Mouse (Mus musculus): ENCODE results near the gene Actl11. TPM values are rescaled to one million over a fixed set of nuclear protein-coding genes. Genes with fewer than 3 reads are reported as not detected.
A peak's percentile ranks its signal among the peaks of the same experiment; 100 is the strongest.

Gene Actl11
- polyA plus RNA-seq (2015; fragmentation: Nextera tagmentation; extraction: Ambion mirVana) = not detected in 2 replicates

DNA sequence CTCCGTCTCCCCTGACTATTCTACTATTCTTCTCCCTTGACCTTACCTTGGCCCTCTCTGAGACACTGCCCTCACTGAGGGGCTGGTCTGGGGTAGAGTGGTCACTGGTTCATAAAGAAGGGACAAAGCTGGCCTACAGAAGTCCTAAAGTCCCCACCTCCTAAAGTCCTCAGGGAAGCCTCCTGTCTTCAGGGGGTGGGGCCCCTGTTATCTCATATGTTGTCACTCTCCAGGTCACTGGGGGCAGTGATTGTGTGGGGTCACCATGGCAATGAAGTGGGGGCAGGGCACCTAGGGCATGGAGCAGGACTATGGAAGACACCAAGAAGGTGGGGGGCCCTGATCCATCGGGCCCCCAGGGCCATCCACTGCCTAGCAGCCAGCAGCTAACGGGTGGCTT is at the start of gene Actl11:
TSS of gene Actl11 (plus strand) at position 301 of the 400 bp plus-strand sequence.
- Histone ChIP-seq H3K27me3 (ENCODE audit: control insufficient read depth, insufficient read depth, low read depth, low read length) (no peaks in the 10 kb centered on the region), H3K27ac (ENCODE audit: low read length) (no peak within 1 kb of the TSS), H3K4me1 (ENCODE audit: control insufficient read depth, low read depth, low read length) (peaks cover 2% of the 10 kb centered on the region; the same call in 1 of the 2 replicates), H3K4me2 (ENCODE audit: low read depth, low read length) (no peak within 1 kb of the TSS), H3K36me3 (ENCODE audit: control insufficient read depth, insufficient read depth) (no peaks in the 10 kb centered on the region), H3K9me3 (replicated peaks; ENCODE audit: control insufficient read depth, low read length) (no peaks in the 10 kb centered on the region), H3K9ac (ENCODE audit: low read depth, low read length) (no peak within 1 kb of the TSS), H3K4me3 (ENCODE audit: low read depth, low read length) (no peak within 1 kb of the TSS)
- no peak for ATAC-seq (ENCODE audit: low read depth)
- WGBS (ENCODE audit: insufficient replicate concordance) = 72% methylated on average over 3 of the region's 3 CpGs

DNA sequence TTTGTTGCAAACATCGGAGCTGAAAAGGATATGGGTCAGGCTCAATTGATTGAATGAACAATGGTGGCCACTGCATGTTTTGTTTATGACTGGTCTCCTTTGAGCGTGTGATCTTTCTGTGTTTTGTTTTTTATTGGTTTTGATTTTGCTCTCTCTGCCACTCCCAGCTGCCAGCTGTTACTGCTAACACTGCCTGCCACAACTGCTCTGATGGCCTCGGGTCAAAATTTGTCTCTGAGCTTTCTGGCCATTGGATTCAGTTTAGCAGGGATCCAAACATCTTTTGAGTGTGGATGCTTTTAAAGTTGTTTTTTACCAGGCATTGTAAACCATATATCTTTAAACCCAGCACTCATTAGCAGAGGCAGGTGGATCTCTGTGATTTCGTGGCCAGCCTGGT is 47.9 kb upstream of the Actl11 start:
- no peaks in the 10 kb centered on the region for H3K36me3 ChIP-seq (ENCODE audit: control insufficient read depth, insufficient read depth)
- no peak for ATAC-seq (ENCODE audit: low read depth)
- 55% methylated on average over 4 of the region's 4 CpGs for WGBS (ENCODE audit: insufficient replicate concordance)

DNA sequence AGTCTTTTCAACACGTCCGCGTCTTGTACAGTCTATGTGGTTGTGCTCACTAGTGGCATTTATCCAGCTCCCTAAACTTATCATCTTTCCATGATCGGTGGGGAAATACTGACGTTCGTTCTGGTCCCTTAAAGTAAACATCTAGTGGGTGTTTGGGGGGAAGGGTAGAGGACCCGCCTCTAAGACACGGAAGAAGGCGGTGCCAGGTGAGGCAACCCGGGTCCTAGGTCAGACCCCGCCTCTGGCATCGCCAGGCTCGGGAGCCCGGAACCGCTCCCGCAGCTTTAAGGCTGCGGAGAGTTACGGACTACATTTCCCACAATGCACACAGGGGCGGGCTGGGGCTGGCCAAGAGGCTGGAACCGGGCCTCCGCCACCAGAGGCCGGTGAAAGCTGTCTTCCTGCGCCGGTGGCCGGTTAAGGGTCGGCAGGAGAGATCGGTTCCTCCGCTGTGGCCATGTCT is 40.4 kb upstream of the Actl11 start, which contains the start of gene Mon1a:
TSS of gene Mon1a (plus strand) at position 348 of the 463 bp plus-strand sequence.
- peak within 1 kb of the TSS; percentile 79 for H3K4me3 ChIP-seq (ENCODE audit: low read depth, low read length)
- peak within 1 kb of the TSS; percentile 85 for H3K9ac ChIP-seq (ENCODE audit: low read depth, low read length)
- peak within 1 kb of the TSS; percentile 36; the same call in 1 of the 2 replicates for H3K27ac ChIP-seq (ENCODE audit: low read length)
- no peaks in the 10 kb centered on the region for H3K9me3 ChIP-seq (replicated peaks; ENCODE audit: control insufficient read depth, low read length)
- no peaks in the 10 kb centered on the region for H3K36me3 ChIP-seq (ENCODE audit: control insufficient read depth, insufficient read depth)
- WGBS (ENCODE audit: insufficient replicate concordance) = under 1% methylated on average over 28 of the region's 28 CpGs
- ATAC-seq (ENCODE audit: low read depth) = peak; percentile 98
- peaks cover 3% of the 10 kb centered on the region for H3K27me3 ChIP-seq (ENCODE audit: control insufficient read depth, insufficient read depth, low read depth, low read length)
- H3K4me2 ChIP-seq (ENCODE audit: low read depth, low read length) = peak within 1 kb of the TSS; percentile 83
- peaks cover 11% of the 10 kb centered on the region for H3K4me1 ChIP-seq (ENCODE audit: control insufficient read depth, low read depth, low read length)

More for the DNA sequence above, 47.9 kb upstream of the Actl11 start:
- no peaks in the 10 kb centered on the region; the same call in none of the 2 replicates for H3K27me3 ChIP-seq (ENCODE audit: control insufficient read depth, insufficient read depth, low read depth, low read length)
- H3K4me3 ChIP-seq (ENCODE audit: low read depth, low read length) = no peak overlapping the region
- H3K4me2 ChIP-seq (ENCODE audit: low read depth, low read length) = no peak overlapping the region
- no peak overlapping the region for H3K27ac ChIP-seq (ENCODE audit: low read length)
- H3K9ac ChIP-seq (ENCODE audit: low read depth, low read length) = no peak overlapping the region
- H3K4me1 ChIP-seq (ENCODE audit: control insufficient read depth, low read depth, low read length) = no peaks in the 10 kb centered on the region
- no peaks in the 10 kb centered on the region for H3K9me3 ChIP-seq (replicated peaks; ENCODE audit: control insufficient read depth, low read length)

DNA sequence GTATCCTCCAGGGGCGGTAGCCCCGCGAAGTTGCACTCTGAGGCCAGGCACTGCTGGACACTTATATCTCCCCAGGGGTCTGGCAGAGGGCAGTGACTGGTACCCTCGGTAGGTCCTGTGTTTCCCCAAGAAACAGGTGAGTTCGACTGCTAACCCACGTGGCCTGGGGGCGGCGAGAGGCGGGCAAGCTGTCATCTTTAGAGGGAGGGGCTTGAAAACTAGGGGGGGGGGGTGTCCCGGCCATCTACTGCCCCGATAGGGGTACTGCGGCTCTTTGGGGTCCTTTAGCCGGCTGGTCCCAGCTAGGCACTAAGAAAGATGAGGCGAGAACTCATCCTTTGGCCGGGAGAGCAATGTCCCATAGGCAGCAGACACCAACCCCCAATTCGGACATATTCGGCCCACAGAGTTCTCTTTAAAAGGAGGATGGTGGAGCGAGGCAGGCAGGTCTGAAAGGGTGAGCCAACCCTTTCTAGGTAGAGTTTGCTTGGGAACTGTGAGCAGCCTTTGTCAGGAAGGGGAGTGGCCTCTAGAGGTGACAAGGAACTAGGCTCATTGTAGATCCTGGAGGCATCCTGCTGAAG is 39.9 kb upstream of the Actl11 start:
- ATAC-seq (ENCODE audit: low read depth) = peak; percentile 39; the same call in 1 of the 2 replicates
- H3K36me3 ChIP-seq (ENCODE audit: control insufficient read depth, insufficient read depth) = no peaks in the 10 kb centered on the region
- WGBS (ENCODE audit: insufficient replicate concordance) = 1% methylated on average over 18 of the region's 18 CpGs
- H3K9ac ChIP-seq (ENCODE audit: low read depth, low read length) = peak overlapping the region; percentile 85
- no peaks in the 10 kb centered on the region for H3K9me3 ChIP-seq (replicated peaks; ENCODE audit: control insufficient read depth, low read length)
- peak overlapping the region; percentile 83 for H3K4me2 ChIP-seq (ENCODE audit: low read depth, low read length)
- peak overlapping the region; percentile 79 for H3K4me3 ChIP-seq (ENCODE audit: low read depth, low read length)
- peaks cover 11% of the 10 kb centered on the region for H3K4me1 ChIP-seq (ENCODE audit: control insufficient read depth, low read depth, low read length)
- peak overlapping the region; percentile 36; the same call in 1 of the 2 replicates for H3K27ac ChIP-seq (ENCODE audit: low read length)
- peaks cover 3% of the 10 kb centered on the region for H3K27me3 ChIP-seq (ENCODE audit: control insufficient read depth, insufficient read depth, low read depth, low read length)

DNA sequence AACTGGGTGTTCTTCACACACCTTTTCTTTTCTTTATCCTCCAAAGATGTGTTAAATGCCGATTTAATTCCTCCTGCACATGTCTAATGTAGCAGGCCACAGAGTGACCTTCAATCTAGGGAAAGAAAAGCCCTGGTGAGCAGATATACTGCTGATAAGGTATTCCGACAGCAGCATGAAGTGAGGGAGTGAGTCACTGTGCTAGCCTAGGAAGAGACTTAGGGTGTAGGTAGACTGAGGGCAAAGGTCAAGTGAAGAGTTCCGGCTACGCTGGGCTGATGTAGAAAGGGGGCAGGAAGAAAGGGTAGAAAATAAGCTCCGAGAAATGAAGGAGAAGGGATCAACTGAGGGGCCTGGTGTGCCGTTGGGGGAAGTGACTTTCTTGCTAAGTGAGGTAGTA is 38.0 kb upstream of the Actl11 start:
- no peaks in the 10 kb centered on the region for H3K9me3 ChIP-seq (replicated peaks; ENCODE audit: control insufficient read depth, low read length)
- no peaks in the 10 kb centered on the region for H3K36me3 ChIP-seq (ENCODE audit: control insufficient read depth, insufficient read depth)
- WGBS (ENCODE audit: insufficient replicate concordance) = 68% methylated on average over 6 of the region's 6 CpGs
- no peak for ATAC-seq (ENCODE audit: low read depth)
- no peak overlapping the region for H3K9ac ChIP-seq (ENCODE audit: low read depth, low read length)
- H3K4me1 ChIP-seq (ENCODE audit: control insufficient read depth, low read depth, low read length) = peaks cover 11% of the 10 kb centered on the region
- H3K4me3 ChIP-seq (ENCODE audit: low read depth, low read length) = no peak overlapping the region
- peaks cover 3% of the 10 kb centered on the region for H3K27me3 ChIP-seq (ENCODE audit: control insufficient read depth, insufficient read depth, low read depth, low read length)
- no peak overlapping the region for H3K27ac ChIP-seq (ENCODE audit: low read length)
- H3K4me2 ChIP-seq (ENCODE audit: low read depth, low read length) = no peak overlapping the region

DNA sequence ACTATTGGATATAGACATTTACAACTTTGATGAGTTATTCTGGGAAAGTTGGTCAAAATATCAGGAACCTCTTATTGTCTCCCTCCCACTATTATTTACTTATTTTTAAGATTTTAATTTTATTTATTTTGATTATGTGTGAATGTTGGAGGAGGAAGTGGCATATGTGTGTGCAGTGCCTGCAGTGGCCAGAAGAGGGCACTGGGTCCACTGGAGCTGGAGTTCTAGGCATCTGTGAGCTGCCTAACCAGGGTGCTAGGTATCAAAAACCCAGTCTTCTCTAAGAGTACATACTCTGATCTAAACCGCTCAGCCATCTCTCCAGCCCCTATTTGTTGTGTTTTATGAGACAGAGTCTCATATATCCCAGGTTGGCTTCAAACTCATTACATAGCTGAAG is 37.2 kb upstream of the Actl11 start:
- H3K4me1 ChIP-seq (ENCODE audit: control insufficient read depth, low read depth, low read length) = peaks cover 11% of the 10 kb centered on the region
- peaks cover 3% of the 10 kb centered on the region for H3K27me3 ChIP-seq (ENCODE audit: control insufficient read depth, insufficient read depth, low read depth, low read length)
- no peak for ATAC-seq (ENCODE audit: low read depth)
- no peak overlapping the region for H3K27ac ChIP-seq (ENCODE audit: low read length)
- no peaks in the 10 kb centered on the region for H3K9me3 ChIP-seq (replicated peaks; ENCODE audit: control insufficient read depth, low read length)
- no peak overlapping the region for H3K4me3 ChIP-seq (ENCODE audit: low read depth, low read length)
- H3K36me3 ChIP-seq (ENCODE audit: control insufficient read depth, insufficient read depth) = no peaks in the 10 kb centered on the region
- no peak overlapping the region for H3K9ac ChIP-seq (ENCODE audit: low read depth, low read length)
- WGBS (ENCODE audit: insufficient replicate concordance) = 96% methylated on average over 1 of the region's 1 CpGs
- no peak overlapping the region for H3K4me2 ChIP-seq (ENCODE audit: low read depth, low read length)

DNA sequence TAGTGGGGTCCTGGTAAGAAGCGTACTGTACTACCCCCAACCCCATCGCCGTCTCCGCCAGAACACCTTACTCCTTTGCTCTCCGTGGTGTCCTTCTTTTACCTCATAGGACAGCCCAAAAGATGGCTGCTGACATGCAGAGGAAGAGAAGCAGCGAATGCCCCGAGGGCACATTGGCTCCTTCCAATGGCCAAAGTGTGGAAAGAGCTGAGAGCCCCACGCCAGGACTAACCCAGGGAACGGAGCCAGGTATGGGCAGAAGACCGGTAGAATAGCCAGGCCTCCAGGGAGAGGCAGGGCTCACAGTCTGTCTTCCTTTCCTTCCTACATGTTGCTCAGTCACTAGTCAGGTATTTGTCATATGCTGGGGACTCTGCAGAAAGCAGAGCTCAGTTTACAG is 29.7 kb upstream of the Actl11 start:
- Histone ChIP-seq H3K27me3 (ENCODE audit: control insufficient read depth, insufficient read depth, low read depth, low read length) (peaks cover 7% of the 10 kb centered on the region; the same call in 1 of the 2 replicates), H3K4me3 (ENCODE audit: low read depth, low read length) (no peak overlapping the region), H3K9ac (ENCODE audit: low read depth, low read length) (no peak overlapping the region), H3K4me1 (ENCODE audit: control insufficient read depth, low read depth, low read length) (no peaks in the 10 kb centered on the region), H3K36me3 (ENCODE audit: control insufficient read depth, insufficient read depth) (no peaks in the 10 kb centered on the region), H3K27ac (ENCODE audit: low read length) (no peak overlapping the region), H3K9me3 (replicated peaks; ENCODE audit: control insufficient read depth, low read length) (no peaks in the 10 kb centered on the region), H3K4me2 (ENCODE audit: low read depth, low read length) (no peak overlapping the region)
- WGBS (ENCODE audit: insufficient replicate concordance) = 81% methylated on average over 10 of the region's 10 CpGs
- no peak for ATAC-seq (ENCODE audit: low read depth)

DNA sequence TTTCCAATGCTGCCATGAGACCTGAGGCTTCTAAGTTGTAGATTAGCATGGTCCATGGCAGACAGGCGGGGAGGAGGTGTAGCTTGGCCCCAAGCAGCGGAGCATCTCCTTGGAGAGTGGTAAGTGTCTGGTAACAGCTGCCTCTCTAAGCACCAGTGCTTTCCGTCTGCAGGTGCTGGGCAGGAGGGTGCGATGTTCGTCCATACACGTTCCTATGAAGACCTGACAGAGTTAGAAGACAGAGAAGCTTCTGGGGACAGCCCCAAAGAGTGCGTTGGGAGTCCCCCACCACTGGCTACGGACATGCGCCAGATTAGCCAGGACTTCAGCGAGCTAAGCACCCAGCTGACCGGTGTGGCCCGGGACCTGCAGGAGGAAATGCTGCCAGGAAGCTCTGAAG is 28.4 kb upstream of the Actl11 start:
- ATAC-seq (ENCODE audit: low read depth) = no peak
- Histone ChIP-seq H3K27ac (ENCODE audit: low read length) (no peak overlapping the region), H3K4me3 (ENCODE audit: low read depth, low read length) (no peak overlapping the region), H3K9me3 (replicated peaks; ENCODE audit: control insufficient read depth, low read length) (no peaks in the 10 kb centered on the region), H3K36me3 (ENCODE audit: control insufficient read depth, insufficient read depth) (no peaks in the 10 kb centered on the region), H3K4me2 (ENCODE audit: low read depth, low read length) (no peak overlapping the region), H3K27me3 (ENCODE audit: control insufficient read depth, insufficient read depth, low read depth, low read length) (peaks cover 7% of the 10 kb centered on the region; the same call in 1 of the 2 replicates), H3K9ac (ENCODE audit: low read depth, low read length) (no peak overlapping the region), H3K4me1 (ENCODE audit: control insufficient read depth, low read depth, low read length) (no peaks in the 10 kb centered on the region)
- WGBS (ENCODE audit: insufficient replicate concordance) = 61% methylated on average over 12 of the region's 12 CpGs

DNA sequence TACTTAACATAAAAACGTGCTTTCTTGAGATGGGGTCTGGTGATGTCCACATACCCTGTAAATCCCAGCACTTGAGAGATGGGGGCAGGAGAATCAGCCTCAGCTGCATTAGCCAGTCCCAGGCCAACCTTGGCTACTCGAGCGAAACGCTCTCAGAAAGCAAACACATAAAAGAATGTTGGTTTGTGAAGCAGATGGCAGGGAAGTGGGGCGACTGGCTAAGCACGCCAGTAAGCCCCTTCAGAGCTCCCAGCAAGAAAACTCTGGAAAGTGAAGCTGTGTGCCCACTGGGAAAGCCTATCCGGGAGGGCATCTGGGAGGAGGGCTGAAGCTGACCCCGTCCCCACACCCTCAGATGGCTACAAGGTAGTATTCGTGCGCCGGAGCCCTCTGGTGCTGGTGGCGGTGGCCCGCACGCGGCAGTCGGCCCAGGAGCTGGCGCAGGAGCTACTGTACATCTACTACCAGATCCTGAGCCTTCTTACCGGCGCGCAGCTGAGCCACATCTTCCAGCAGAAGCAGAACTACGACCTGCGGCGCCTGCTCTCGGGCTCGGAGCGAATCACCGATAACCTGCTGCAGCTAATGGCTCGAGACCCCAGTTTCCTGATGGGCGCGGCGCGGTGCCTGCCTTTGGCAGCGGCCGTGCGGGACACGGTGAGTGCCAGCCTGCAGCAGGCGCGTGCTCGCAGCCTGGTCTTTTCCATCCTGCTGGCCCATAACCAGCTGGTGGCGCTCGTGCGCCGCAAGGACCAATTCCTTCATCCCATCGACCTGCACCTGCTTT is 27.2 kb upstream of the Actl11 start:
- Histone ChIP-seq H3K9me3 (replicated peaks; ENCODE audit: control insufficient read depth, low read length) (no peaks in the 10 kb centered on the region), H3K27ac (ENCODE audit: low read length) (no peak overlapping the region), H3K9ac (ENCODE audit: low read depth, low read length) (no peak overlapping the region), H3K27me3 (ENCODE audit: control insufficient read depth, insufficient read depth, low read depth, low read length) (peaks cover 7% of the 10 kb centered on the region; the same call in 1 of the 2 replicates), H3K4me1 (ENCODE audit: control insufficient read depth, low read depth, low read length) (peaks cover under 1% of the 10 kb centered on the region; the same call in 1 of the 2 replicates), H3K36me3 (ENCODE audit: control insufficient read depth, insufficient read depth) (no peaks in the 10 kb centered on the region), H3K4me3 (ENCODE audit: low read depth, low read length) (no peak overlapping the region), H3K4me2 (ENCODE audit: low read depth, low read length) (peak overlapping the region; percentile 53)
- ATAC-seq (ENCODE audit: low read depth) = 0 out of 2 replicates have a peak, but pooled peaks have one; percentile 25
- 16% methylated on average over 44 of the region's 44 CpGs for WGBS (ENCODE audit: insufficient replicate concordance)
